Mouse (Mus musculus): Measurements from ENCODE around the gene Cuedc1.

Cuedc1 gene

DNA sequence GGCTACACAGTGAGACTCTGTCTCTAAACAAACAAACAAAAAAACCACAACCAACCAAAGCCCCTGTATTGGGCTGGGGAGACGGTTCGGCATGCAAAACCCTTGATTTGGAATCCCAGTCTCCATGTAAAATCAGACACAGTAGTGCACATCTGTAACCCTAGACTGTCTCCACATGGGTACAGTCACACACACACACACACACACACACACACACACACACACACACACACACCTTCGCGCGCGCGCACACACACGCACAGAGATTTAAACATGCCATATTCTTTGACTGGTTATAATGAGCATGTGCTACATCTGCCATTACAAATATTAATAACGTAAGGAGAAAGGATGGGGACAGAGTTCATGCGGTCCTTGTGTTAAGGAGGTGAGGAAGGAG, 142.4 kb downstream of the Cuedc1 start:
- no peak for DNase-seq (ENCODE audit: low read depth, low spot score)

DNA sequence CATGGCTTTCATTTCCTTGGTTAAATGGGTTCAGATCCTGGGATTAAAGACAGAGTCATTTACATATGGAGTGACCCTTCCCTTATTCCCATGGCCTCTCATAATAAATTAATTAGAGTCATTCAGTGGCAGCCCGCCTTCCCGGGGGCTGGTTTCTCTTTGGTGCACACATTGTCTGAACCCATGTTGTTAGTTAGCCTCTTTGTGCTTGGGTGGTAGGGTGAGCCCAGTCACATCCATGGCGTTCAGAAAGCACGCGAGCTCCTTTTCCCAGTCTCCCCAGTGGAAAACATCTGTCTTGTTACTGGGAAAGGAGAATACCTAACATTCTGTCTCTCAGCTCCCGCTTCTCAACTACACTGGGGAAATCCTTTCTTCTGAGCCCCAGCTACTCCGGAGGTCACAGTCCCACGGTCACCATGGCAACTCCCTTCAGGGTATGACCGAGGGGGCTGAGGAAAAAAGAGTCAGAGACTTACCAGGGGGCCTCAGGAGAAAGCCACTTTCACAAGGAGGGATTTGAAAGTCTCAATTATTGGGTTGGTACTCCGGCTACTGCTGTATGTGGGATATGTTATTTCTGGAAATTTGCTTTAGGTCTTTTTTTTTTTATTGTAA, 143.0 kb downstream of the Cuedc1 start:
- no peak for DNase-seq (ENCODE audit: low read depth, low spot score)

DNA sequence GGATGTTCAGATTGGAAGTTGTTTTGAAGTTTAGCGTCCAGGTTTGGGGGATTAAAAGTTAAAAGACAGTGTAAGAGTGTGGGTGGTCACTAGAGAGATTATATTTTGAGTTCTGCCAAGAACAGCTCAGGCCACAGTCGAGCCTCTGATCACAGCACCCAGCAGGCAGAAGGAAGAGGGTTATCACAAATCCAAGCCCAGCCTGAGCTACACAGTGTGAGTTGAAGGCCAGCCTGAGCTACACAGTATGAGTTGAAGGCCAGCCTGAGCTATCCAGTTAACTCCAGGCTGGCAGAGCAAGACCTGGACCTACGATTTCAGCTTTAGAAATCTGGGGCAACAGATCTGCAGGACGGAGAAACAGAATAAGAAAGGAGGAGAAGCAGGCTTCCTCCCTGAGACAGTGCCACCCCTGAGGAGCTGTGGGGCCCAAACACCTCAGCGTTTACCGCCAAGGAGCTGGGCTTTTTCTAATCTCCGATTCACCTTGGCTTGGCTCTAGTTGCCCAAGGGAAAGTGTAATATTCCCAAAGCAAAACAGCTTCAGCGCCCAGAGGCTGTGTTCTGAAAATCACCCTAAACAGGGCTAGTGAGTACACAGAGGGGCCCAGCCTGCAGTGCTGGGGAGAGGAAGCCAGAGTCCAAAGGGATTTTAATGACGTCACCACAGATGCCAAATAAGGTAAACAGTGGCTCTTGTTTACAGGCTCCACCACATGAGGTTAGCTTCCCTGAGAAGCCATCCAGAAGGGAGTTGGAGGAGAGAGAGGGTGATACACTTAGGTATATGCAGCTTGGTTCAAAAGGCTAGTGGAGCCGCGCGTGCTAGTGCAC, 143.8 kb downstream of the Cuedc1 start:
- DNase-seq (ENCODE audit: low read depth, low spot score) = no peak
